Mouse (Mus musculus) G1E (cell line): ENCODE measurements around the gene Adamtsl2. TPM values are rescaled to one million over a fixed set of nuclear protein-coding genes. Genes with fewer than 3 reads are reported as not detected.

Source experiments
- ATAC-seq: 2 replicates; pipeline ENCODE4 v1.8.0; 2016; ENCODE audit warnings: mild to moderate bottlenecking; ENCODE audit not compliant: insufficient number of reproducible peaks, poor library complexity, low FRiP score, severe bottlenecking; ENCODE audit errors: extremely low read depth
- DNase-seq: peaks from one replicate; pipeline ENCODE4 v3.0.0; 2012; ENCODE audit warnings: low spot score
- H3K27me3 ChIP-seq: 2 replicates; pipeline ENCODE4 v1.6.1; 2012; ENCODE audit warnings: mild to moderate bottlenecking, low read length, inconsistent platforms; ENCODE audit not compliant: insufficient read depth
- H3K36me3 ChIP-seq: replicated peaks from 2 replicates; pipeline ENCODE3; 2012; ENCODE audit warnings: mild to moderate bottlenecking, inconsistent platforms
- H3K4me1 ChIP-seq: 2 replicates; pipeline ENCODE4 v1.6.1; 2012; ENCODE audit warnings: low read depth, low read length, inconsistent platforms, mixed read lengths; ENCODE audit not compliant: insufficient read depth
- H3K4me3 ChIP-seq: 2 replicates; pipeline ENCODE4 v1.5.1; 2012; ENCODE audit warnings: low read depth, mild to moderate bottlenecking, inconsistent platforms, low read length, moderate library complexity, mixed read lengths
- H3K9me3 ChIP-seq: replicated peaks from 2 replicates; pipeline ENCODE4 v1.6.1; 2012; ENCODE audit warnings: inconsistent platforms
- CTCF ChIP-seq: IDR thresholded peaks from 2 replicates; pipeline ENCODE4 v1.5.1; 2012; ENCODE audit warnings: low read depth, low read length, inconsistent platforms, mixed read lengths
- GATA1 ChIP-seq: IDR thresholded peaks from 2 replicates; pipeline ENCODE4 v1.6.1; 2012; ENCODE audit warnings: borderline replicate concordance, low read length, inconsistent platforms, mixed read lengths
- GATA2 ChIP-seq: IDR thresholded peaks from 2 replicates; pipeline ENCODE4 v1.6.1; 2012; ENCODE audit warnings: low read depth, low read length, inconsistent platforms, borderline replicate concordance
- POLR2AphosphoS5 ChIP-seq: IDR thresholded peaks from 2 replicates; pipeline ENCODE4 v1.6.1; 2012; ENCODE audit warnings: low read depth, low read length, inconsistent platforms; ENCODE audit not compliant: insufficient replicate concordance
- TAL1 ChIP-seq: conservative IDR thresholded peaks from 2 replicates; pipeline ENCODE4 v1.6.1; 2012; ENCODE audit warnings: low read depth, low read length, inconsistent platforms, mixed read lengths
- polyA plus RNA-seq: library from polyadenylated mRNA; stranded (reverse); fragments of >175 nt; gene quantifications from 2 replicates; pipeline ENCODE4 v1.2.3, GENCODE M21; 2012
- total RNA-seq, 2 experiments: library from RNA; stranded (forward) in 1 of 2; stranded (reverse) in 1 of 2; fragments of 200-1000 nt in 1 of 2; fragments of >200 nt in 1 of 2; fragmentation: Nextera tagmentation in 1 of 2; gene quantifications; 2 replicates each; pipeline ENCODE4 v1.2.3; 2014 to 2017

Adamtsl2 gene
- total and polyA plus RNA-seq, 3 experiments: 0.11 TPM; not detected in 2

- DNase-seq (no peak), ATAC-seq (no peak)
- Histone ChIP-seq H3K4me3 (no peak overlapping the region), H3K4me1 (no peaks in the 10 kb centered on the region), H3K36me3 (no peaks in the 10 kb centered on the region), H3K27me3 (no peaks in the 10 kb centered on the region; the same call in none of the 2 replicates), H3K9me3 (no peaks in the 10 kb centered on the region)
- TF ChIP-seq GATA2 (no peak), TAL1 (no peak), GATA1 (no peak), CTCF (no peak), POLR2AphosphoS5 (no peak)
Measured at GRCm38 (mm10) chr2:27138356-27138755, 59.2 kb downstream of the Adamtsl2 start.

GRCm38 (mm10) chr2:27141950-27142693, 62.9 kb downstream of the Adamtsl2 start, which contains the start of gene Fam163b:
Gene Fam163b (minus strand): TSS chr2:27142491.
- Histone ChIP-seq H3K4me3 (no peak within 1 kb of the TSS), H3K27me3 (no peaks in the 10 kb centered on the region; the same call in none of the 2 replicates), H3K36me3 (no peaks in the 10 kb centered on the region), H3K4me1 (no peaks in the 10 kb centered on the region), H3K9me3 (no peaks in the 10 kb centered on the region)
- no peak for ATAC-seq
- no peak for DNase-seq
- TF ChIP-seq GATA2 (no peak), TAL1 (no peak), CTCF (no peak), GATA1 (no peak), POLR2AphosphoS5 (no peak)

DNA sequence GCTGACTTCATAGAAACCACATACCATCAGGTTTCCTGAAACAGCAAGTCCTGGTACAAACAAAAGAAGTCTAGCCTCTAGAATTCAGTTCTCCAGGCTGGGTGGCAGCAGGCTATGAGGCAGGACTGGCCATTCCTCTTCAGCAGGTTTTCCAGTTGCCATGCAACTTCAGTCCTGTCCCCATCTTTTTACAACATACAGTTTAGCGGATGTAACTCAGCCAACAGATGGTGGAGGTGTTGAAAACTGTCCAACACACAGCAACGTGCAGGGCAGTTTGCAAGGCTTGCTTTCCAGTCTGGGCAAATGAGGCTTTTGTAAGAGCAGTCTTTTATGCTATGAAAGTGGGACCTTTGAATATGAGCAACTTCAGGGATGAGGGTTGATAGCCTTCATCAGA, 65.8 kb downstream of the Adamtsl2 start:
- no peak for DNase-seq
- Histone ChIP-seq H3K36me3 (no peaks in the 10 kb centered on the region), H3K4me1 (no peaks in the 10 kb centered on the region), H3K9me3 (no peaks in the 10 kb centered on the region), H3K27me3 (no peaks in the 10 kb centered on the region; the same call in 1 of the 2 replicates), H3K4me3 (no peak overlapping the region)
- TF ChIP-seq GATA2: no peak
- TF ChIP-seq TAL1: no peak
- no peak for TF ChIP-seq CTCF
- no peak for TF ChIP-seq GATA1
- no peak for TF ChIP-seq POLR2AphosphoS5
- no peak for ATAC-seq

GRCm38 (mm10) chr2:27146840-27147239, 67.7 kb downstream of the Adamtsl2 start:
- no peaks in the 10 kb centered on the region for H3K36me3 ChIP-seq
- DNase-seq: no peak
- H3K4me1 ChIP-seq: no peaks in the 10 kb centered on the region
- TF ChIP-seq TAL1: no peak
- TF ChIP-seq GATA2: no peak
- no peak for TF ChIP-seq GATA1
- H3K27me3 ChIP-seq: no peaks in the 10 kb centered on the region; the same call in 1 of the 2 replicates
- no peak overlapping the region for H3K4me3 ChIP-seq
- no peak for ATAC-seq
- H3K9me3 ChIP-seq: no peaks in the 10 kb centered on the region

- H3K4me3 ChIP-seq: no peak overlapping the region
- no peaks in the 10 kb centered on the region for H3K27me3 ChIP-seq
- no peaks in the 10 kb centered on the region for H3K36me3 ChIP-seq
- ATAC-seq: no peak
- DNase-seq: no peak
- H3K9me3 ChIP-seq: no peaks in the 10 kb centered on the region
- no peaks in the 10 kb centered on the region for H3K4me1 ChIP-seq
- no peak for TF ChIP-seq GATA2
- TF ChIP-seq GATA1: no peak
Measured at GRCm38 (mm10) chr2:27149457-27149856, 70.3 kb downstream of the Adamtsl2 start.

DNA sequence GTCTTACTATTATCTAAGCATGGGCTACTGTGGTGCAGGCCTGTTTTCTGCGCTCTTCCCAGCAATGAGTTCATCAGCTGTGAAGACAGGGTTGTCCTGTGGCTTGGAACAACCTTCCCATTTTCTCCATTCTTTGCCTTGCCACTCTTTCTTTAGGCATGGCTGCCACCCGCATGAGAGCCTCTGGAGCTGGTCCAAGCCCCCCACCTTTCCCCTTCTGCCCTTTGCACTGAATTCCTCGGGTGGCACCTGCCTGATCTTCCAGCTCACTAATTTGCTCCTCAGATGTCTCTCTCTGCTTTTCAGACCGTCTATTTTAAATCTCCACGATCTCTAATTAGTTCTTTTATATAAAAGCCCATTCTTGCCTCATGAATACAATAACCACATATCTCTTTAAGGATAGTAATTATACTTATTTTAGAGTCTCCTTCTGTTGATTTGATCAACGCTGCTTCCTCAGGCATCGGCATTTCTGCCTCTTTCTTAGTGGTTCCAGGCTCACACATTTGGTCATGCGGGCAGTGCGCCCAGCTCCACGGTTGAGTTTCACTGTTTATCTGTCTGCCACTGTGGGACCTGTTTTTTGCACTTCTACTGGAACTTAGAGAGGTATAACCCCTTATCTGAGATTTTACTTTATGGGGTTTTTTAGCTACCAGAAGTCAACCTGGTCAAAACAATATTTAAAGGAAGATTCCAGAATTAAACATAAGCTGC, 75.4 kb downstream of the Adamtsl2 start:
- Histone ChIP-seq H3K9me3 (no peaks in the 10 kb centered on the region), H3K4me1 (no peaks in the 10 kb centered on the region), H3K27me3 (no peaks in the 10 kb centered on the region), H3K4me3 (no peak overlapping the region), H3K36me3 (no peaks in the 10 kb centered on the region)
- TF ChIP-seq POLR2AphosphoS5 (no peak), GATA2 (no peak), TAL1 (no peak), CTCF (no peak), GATA1 (no peak)
- no peak for DNase-seq
- ATAC-seq: no peak
